Mouse (Mus musculus) MEL (cell line): Measurements from ENCODE around the gene Pcdh9. TPM values are rescaled to one million over a fixed set of nuclear protein-coding genes. Genes with fewer than 3 reads are reported as not detected.

Experiments used
- DNase-seq: peaks from one replicate; pipeline ENCODE4 v3.0.0; 2011; ENCODE audit warnings: low read depth, low spot score
- H3K27ac ChIP-seq: 2 replicates; pipeline ENCODE4 v1.5.1; 2012; ENCODE audit warnings: low read depth, mild to moderate bottlenecking, control low read depth, low read length, moderate library complexity; ENCODE audit not compliant: control insufficient read depth
- H3K27me3 ChIP-seq, 2 experiments: fragments of 150-350 bp in 1 of 2; sonication (generic) in 1 of 2; 2 replicates each; pipeline ENCODE4 v1.6.1; 2012; ENCODE audit warnings: low read length in 2 of 2, mild to moderate bottlenecking in 2 of 2, improper control_type of control experiment in 1 of 2, moderate library complexity in 1 of 2; ENCODE audit not compliant: insufficient read depth in 2 of 2, control insufficient read depth in 1 of 2
- H3K36me3 ChIP-seq, 2 experiments: 2 replicates each; pipeline ENCODE4 v1.6.1; 2012 to 2014; ENCODE audit warnings: low read length in 2 of 2, improper control_type of control experiment in 1 of 2, inconsistent platforms in 1 of 2, mild to moderate bottlenecking in 1 of 2; ENCODE audit not compliant: insufficient read depth in 2 of 2, control insufficient read depth in 1 of 2
- H3K4me1 ChIP-seq, 2 experiments: fragments of 150-350 bp in 1 of 2; sonication (generic) in 1 of 2; 2 replicates each; pipeline ENCODE4 v1.6.1; 2012; ENCODE audit warnings: low read length in 2 of 2, improper control_type of control experiment in 1 of 2, mild to moderate bottlenecking in 1 of 2; ENCODE audit not compliant: insufficient read depth in 2 of 2, control insufficient read depth in 1 of 2
- H3K4me3 ChIP-seq, 2 experiments: fragments of 150-350 bp in 1 of 2; sonication (generic) in 1 of 2; 2 replicates each; pipeline ENCODE4 v1.5.1; 2012; ENCODE audit warnings: low read depth in 2 of 2, low read length in 2 of 2, mild to moderate bottlenecking in 2 of 2, moderate library complexity in 2 of 2, control low read depth in 1 of 2, improper control_type of control experiment in 1 of 2; ENCODE audit not compliant: control insufficient read depth in 1 of 2, insufficient read depth in 1 of 2
- H3K79me2 ChIP-seq: 2 replicates; pipeline ENCODE4 v1.6.1; 2012; ENCODE audit warnings: mild to moderate bottlenecking, low read length, moderate library complexity; ENCODE audit not compliant: control insufficient read depth, poor library complexity, insufficient read depth
- H3K9ac ChIP-seq: 2 replicates; pipeline ENCODE4 v1.6.1; 2012; ENCODE audit warnings: low read depth, mild to moderate bottlenecking, control low read depth, low read length, moderate library complexity; ENCODE audit not compliant: control insufficient read depth, poor library complexity, severe bottlenecking
- H3K9me3 ChIP-seq: fragments of 150-350 bp; sonication (generic); replicated peaks from 2 replicates; pipeline ENCODE4 v1.6.1; 2012; ENCODE audit warnings: mild to moderate bottlenecking, low read length, improper control_type of control experiment, moderate library complexity; ENCODE audit not compliant: insufficient read depth
- CHD1 ChIP-seq: IDR thresholded peaks from 2 replicates; pipeline ENCODE4 v1.6.1; 2012; ENCODE audit warnings: low read depth, mild to moderate bottlenecking, inconsistent platforms, low read length, improper control_type of control experiment
- CHD2 ChIP-seq: IDR thresholded peaks from 2 replicates; pipeline ENCODE4 v1.6.1; 2011; ENCODE audit warnings: low read length, improper control_type of control experiment
- ELF1 ChIP-seq: IDR thresholded peaks from 2 replicates; pipeline ENCODE4 v1.6.1; 2014; ENCODE audit warnings: low read depth, mild to moderate bottlenecking, inconsistent platforms, low read length, improper control_type of control experiment, moderate library complexity
- EP300 ChIP-seq, 2 experiments: IDR thresholded peaks; 2 replicates each; pipeline ENCODE4 v1.6.1; 2011; ENCODE audit warnings: improper control_type of control experiment in 2 of 2, low read length in 2 of 2, low read depth in 1 of 2, mild to moderate bottlenecking in 1 of 2
- ETS1 ChIP-seq: IDR thresholded peaks from 2 replicates; pipeline ENCODE4 v1.6.1; 2012; ENCODE audit warnings: low read depth, mild to moderate bottlenecking, inconsistent platforms, low read length, improper control_type of control experiment, moderate library complexity
- GABPA ChIP-seq: IDR thresholded peaks from 2 replicates; pipeline ENCODE4 v1.6.1; 2012; ENCODE audit warnings: low read depth, mild to moderate bottlenecking, inconsistent platforms, low read length, improper control_type of control experiment, moderate library complexity
- GATA1 ChIP-seq: IDR thresholded peaks from 2 replicates; pipeline ENCODE4 v1.6.1; 2011; ENCODE audit warnings: low read depth, low read length, improper control_type of control experiment
- MAFK ChIP-seq: IDR thresholded peaks from 2 replicates; pipeline ENCODE4 v1.6.1; 2011; ENCODE audit warnings: low read depth, mild to moderate bottlenecking, low read length, improper control_type of control experiment, borderline replicate concordance
- MAX ChIP-seq: IDR thresholded peaks from 2 replicates; pipeline ENCODE4 v1.6.1; 2011; ENCODE audit warnings: low read length, improper control_type of control experiment
- MYB ChIP-seq: IDR thresholded peaks from 2 replicates; pipeline ENCODE4 v1.6.1; 2011; ENCODE audit warnings: mild to moderate bottlenecking, low read depth, low read length, improper control_type of control experiment
- NELFE ChIP-seq: IDR thresholded peaks from 2 replicates; pipeline ENCODE4 v1.6.1; 2011; ENCODE audit warnings: low read depth, low read length, improper control_type of control experiment
- POLR2AphosphoS2 ChIP-seq: IDR thresholded peaks from 2 replicates; pipeline ENCODE4 v1.6.1; 2011; ENCODE audit warnings: low read length, improper control_type of control experiment
- RAD21 ChIP-seq: IDR thresholded peaks from 2 replicates; pipeline ENCODE4 v1.6.1; 2011; ENCODE audit warnings: mild to moderate bottlenecking, low read depth, low read length, improper control_type of control experiment
- SIN3A ChIP-seq: IDR thresholded peaks from 2 replicates; pipeline ENCODE4 v1.6.1; 2012; ENCODE audit warnings: low read length, improper control_type of control experiment, inconsistent platforms
- USF1 ChIP-seq: IDR thresholded peaks from 2 replicates; pipeline ENCODE4 v1.6.1; 2014; ENCODE audit warnings: low read depth, mild to moderate bottlenecking, inconsistent platforms, low read length, improper control_type of control experiment, moderate library complexity
- USF2 ChIP-seq, 2 experiments: IDR thresholded peaks; 2 replicates each; pipeline ENCODE4 v1.6.1; 2011 to 2012; ENCODE audit warnings: improper control_type of control experiment in 2 of 2, low read length in 2 of 2, borderline replicate concordance in 1 of 2, inconsistent platforms in 1 of 2, low read depth in 1 of 2, mild to moderate bottlenecking in 1 of 2; ENCODE audit not compliant: insufficient read depth in 1 of 2
- polyA plus RNA-seq, 2 experiments: library from polyadenylated mRNA; stranded (reverse) in 1 of 2; unstranded in 1 of 2; fragments of >175 nt in 1 of 2; fragments of >200 nt in 1 of 2; gene quantifications; 2 replicates each; pipeline versions ENCODE4 v1.2.1 to v1.2.4; 2012; ENCODE audit warnings: low replicate concordance in 2 of 2, low read depth in 1 of 2; ENCODE audit not compliant: insufficient read length in 2 of 2, insufficient read depth in 1 of 2, missing spikeins in 1 of 2
- total RNA-seq: library from RNA; depleted of rRNA; stranded (reverse); fragments of 300-350 nt; gene quantifications from 2 replicates; pipeline ENCODE4 v1.2.3, GENCODE M21; 2012

Pcdh9 gene
- total and polyA plus RNA-seq, 3 experiments = not detected

GRCm38 (mm10) chr14:93818845-93819244 is 71.6 kb downstream of the Pcdh9 start:
- Histone ChIP-seq H3K27me3 (no peaks in the 10 kb centered on the region), H3K4me1 (0 out of 4 replicates have a peak, but pooled peaks cover 0 to 3% of the 10 kb centered on the region in 2 experiments), H3K9ac (no peak overlapping the region)

GRCm38 (mm10) chr14:93817591-93817990 is 72.9 kb downstream of the Pcdh9 start:
- H3K4me3 ChIP-seq = peak overlapping the region in 1 of 2 experiments; percentile 22; a peak in 1 of 4 replicates
- no peak overlapping the region for H3K9ac ChIP-seq
- DNase-seq = peak; percentile 60
- no peaks in the 10 kb centered on the region for H3K27me3 ChIP-seq
- H3K9me3 ChIP-seq = no peaks in the 10 kb centered on the region
- no peaks in the 10 kb centered on the region for H3K79me2 ChIP-seq
- no peak for TF ChIP-seq CHD2
- peak in 1 of 2 experiments; percentile 41; a peak in 1 of 4 replicates for TF ChIP-seq EP300 (IDR thresholded peaks at IDR 0.05; ENCODE audit: low read depth in 1 of 2, low read length in 2 of 2)
- no peak for TF ChIP-seq ETS1
- no peak for TF ChIP-seq MAFK
- TF ChIP-seq USF1 = no peak
- no peak for TF ChIP-seq CHD1
- H3K36me3 ChIP-seq = peaks cover 0 to 3% of the 10 kb centered on the region in 2 experiments; a peak in 2 of 4 replicates
- H3K4me1 ChIP-seq = 0 out of 4 replicates have a peak, but pooled peaks cover 0 to 3% of the 10 kb centered on the region in 2 experiments
- peak overlapping the region; percentile 67 for H3K27ac ChIP-seq

More at GRCm38 (mm10) chr14:93818845-93819244, 71.6 kb downstream of the Pcdh9 start:
- H3K4me3 ChIP-seq = no peak overlapping the region
- DNase-seq = no peak
- TF ChIP-seq NELFE (no peak), RAD21 (no peak), GATA1 (no peak), SIN3A (no peak), MYB (no peak), USF2 (IDR thresholded peaks at IDR 0.05; ENCODE audit: borderline replicate concordance in 1 of 2, insufficient read depth in 1 of 2, low read depth in 1 of 2, low read length in 2 of 2) (no peak), POLR2AphosphoS2 (no peak), ETS1 (no peak)
- TF ChIP-seq, all 39 proteins: peak for 0
- Histone ChIP-seq H3K79me2 (no peaks in the 10 kb centered on the region), H3K27ac (no peak overlapping the region), H3K36me3 (peaks cover 0 to 3% of the 10 kb centered on the region in 2 experiments; a peak in 2 of 4 replicates), H3K9me3 (no peaks in the 10 kb centered on the region)

GRCm38 (mm10) chr14:93794530-93794929 is 95.9 kb downstream of the Pcdh9 start:
- Histone ChIP-seq H3K27ac (no peak overlapping the region), H3K9me3 (no peaks in the 10 kb centered on the region), H3K36me3 (no peaks in the 10 kb centered on the region), H3K27me3 (no peaks in the 10 kb centered on the region), H3K4me3 (no peak overlapping the region), H3K79me2 (no peaks in the 10 kb centered on the region), H3K9ac (no peak overlapping the region), H3K4me1 (no peaks in the 10 kb centered on the region)
- no peak for TF ChIP-seq MAX
- no peak for TF ChIP-seq GABPA
- no peak for TF ChIP-seq ETS1
- TF ChIP-seq ELF1 = no peak
- DNase-seq = no peak
